Mouse (Mus musculus): Measurements from ENCODE around the gene Runx1. TPM values are rescaled to one million over a fixed set of nuclear protein-coding genes. Genes with fewer than 3 reads are reported as not detected.

Runx1 gene
- polyA plus RNA-seq, 1 experiment, result 0.83 TPM

- H3K4me3 ChIP-seq (ENCODE audit: insufficient read depth, low read depth, low read length), result no peak overlapping the region
- H3K4me1 ChIP-seq (ENCODE audit: control insufficient read depth, insufficient read depth, insufficient read length, low read length), result no peaks in the 10 kb centered on the region
- no peak overlapping the region for H3K27ac ChIP-seq (replicated peaks; ENCODE audit: low read depth, low read length)
Observed at GRCm38 (mm10) chr16:92661757-92662156, 164.2 kb downstream of the Runx1 start.

GRCm38 (mm10) chr16:92656750-92657149 is 169.2 kb downstream of the Runx1 start:
- no peaks in the 10 kb centered on the region for H3K4me1 ChIP-seq (ENCODE audit: control insufficient read depth, insufficient read depth, insufficient read length, low read length)
- H3K27ac ChIP-seq (replicated peaks; ENCODE audit: low read depth, low read length), result no peak overlapping the region
- no peak overlapping the region for H3K4me3 ChIP-seq (ENCODE audit: insufficient read depth, low read depth, low read length)

DNA sequence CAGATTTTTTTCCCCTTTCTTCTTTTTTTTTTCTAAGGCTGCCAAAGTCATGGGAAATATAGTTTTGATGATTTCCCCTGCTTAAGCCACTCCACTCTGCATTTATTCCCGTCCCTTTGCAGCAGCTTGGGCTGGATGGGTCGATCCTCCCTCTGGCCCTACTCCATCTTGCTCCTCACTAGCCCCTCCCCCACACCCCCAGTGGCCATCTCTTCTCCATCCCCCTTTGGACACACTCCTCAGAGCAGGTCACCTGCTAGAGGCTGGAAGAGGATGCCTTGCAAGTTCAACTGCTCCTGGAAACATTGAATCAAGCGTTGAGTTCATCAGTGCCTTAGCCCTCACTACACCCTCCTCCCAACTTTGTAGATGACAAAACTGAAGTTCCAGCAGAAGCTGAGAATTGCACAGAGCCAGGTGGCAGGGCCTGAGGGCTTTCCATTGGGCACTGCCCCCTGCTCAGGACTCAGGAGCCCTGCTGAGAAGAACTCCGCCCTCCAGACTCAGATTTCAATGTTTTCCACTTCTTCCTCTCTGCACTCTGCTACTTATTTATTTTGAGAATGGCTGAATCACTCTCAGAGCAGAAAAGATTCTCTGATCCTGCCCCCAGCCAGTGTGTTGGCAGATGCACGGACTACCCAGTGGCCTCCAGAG is 171.5 kb downstream of the Runx1 start:
- H3K27ac ChIP-seq (replicated peaks; ENCODE audit: low read depth, low read length), result no peak overlapping the region
- H3K4me3 ChIP-seq (ENCODE audit: insufficient read depth, low read depth, low read length), result no peak overlapping the region
- H3K4me1 ChIP-seq (ENCODE audit: control insufficient read depth, insufficient read depth, insufficient read length, low read length), result no peaks in the 10 kb centered on the region

DNA sequence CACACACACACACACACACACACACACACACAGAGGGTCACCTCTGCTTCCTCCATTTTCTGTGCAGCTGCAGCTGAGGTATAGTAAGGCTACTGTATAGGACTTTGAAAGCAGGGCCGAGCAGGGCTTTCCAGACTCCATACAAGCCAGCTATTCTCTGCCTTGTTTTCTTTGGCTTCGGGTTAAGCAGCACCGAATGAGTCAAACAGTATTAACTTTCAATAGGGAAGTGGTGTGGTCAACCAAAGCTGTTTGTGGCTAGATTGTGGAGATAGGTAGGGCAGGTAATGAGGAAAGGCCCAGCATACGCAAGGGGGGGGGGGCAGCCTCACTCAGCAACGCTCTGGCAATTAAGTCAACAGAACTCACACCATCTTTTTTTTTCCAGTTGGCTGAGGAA is 172.1 kb downstream of the Runx1 start:
- no peak overlapping the region for H3K27ac ChIP-seq (replicated peaks; ENCODE audit: low read depth, low read length)
- H3K4me3 ChIP-seq (ENCODE audit: insufficient read depth, low read depth, low read length), result no peak overlapping the region
- no peaks in the 10 kb centered on the region for H3K4me1 ChIP-seq (ENCODE audit: control insufficient read depth, insufficient read depth, insufficient read length, low read length)

DNA sequence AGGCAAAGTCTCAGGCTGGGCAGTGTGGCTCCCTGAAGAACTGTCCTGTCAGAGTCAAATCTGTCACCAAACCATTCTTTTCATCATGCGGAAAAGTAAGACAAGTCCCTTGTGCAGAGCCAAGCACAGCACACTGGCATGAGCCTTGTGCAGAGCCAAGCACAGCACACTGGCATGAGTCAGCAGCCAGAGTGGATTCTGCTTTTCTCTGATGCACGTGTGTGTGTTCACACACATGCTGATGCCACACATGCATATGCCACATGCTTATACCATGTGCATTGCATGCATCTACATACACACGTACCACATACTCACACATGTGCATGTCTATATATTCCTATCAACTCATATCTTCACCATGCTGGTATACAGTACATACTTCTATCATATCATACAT is 174.7 kb downstream of the Runx1 start:
- Histone ChIP-seq H3K4me3 (ENCODE audit: insufficient read depth, low read depth, low read length) (no peak overlapping the region), H3K4me1 (ENCODE audit: control insufficient read depth, insufficient read depth, insufficient read length, low read length) (no peaks in the 10 kb centered on the region), H3K27ac (replicated peaks; ENCODE audit: low read depth, low read length) (no peak overlapping the region)

- Histone ChIP-seq H3K27ac (replicated peaks; ENCODE audit: low read depth, low read length) (no peak overlapping the region), H3K4me3 (ENCODE audit: insufficient read depth, low read depth, low read length) (no peak overlapping the region)
Observed at GRCm38 (mm10) chr16:92646153-92646552, 179.8 kb downstream of the Runx1 start.

GRCm38 (mm10) chr16:92645423-92646115 is 180.4 kb downstream of the Runx1 start:
- Histone ChIP-seq H3K27ac (replicated peaks; ENCODE audit: low read depth, low read length) (no peak overlapping the region), H3K4me1 (ENCODE audit: control insufficient read depth, insufficient read depth, insufficient read length, low read length) (no peaks in the 10 kb centered on the region), H3K4me3 (ENCODE audit: insufficient read depth, low read depth, low read length) (no peak overlapping the region)

More at GRCm38 (mm10) chr16:92646153-92646552, 179.8 kb downstream of the Runx1 start:
- H3K4me1 ChIP-seq (ENCODE audit: control insufficient read depth, insufficient read depth, insufficient read length, low read length), result no peaks in the 10 kb centered on the region

DNA sequence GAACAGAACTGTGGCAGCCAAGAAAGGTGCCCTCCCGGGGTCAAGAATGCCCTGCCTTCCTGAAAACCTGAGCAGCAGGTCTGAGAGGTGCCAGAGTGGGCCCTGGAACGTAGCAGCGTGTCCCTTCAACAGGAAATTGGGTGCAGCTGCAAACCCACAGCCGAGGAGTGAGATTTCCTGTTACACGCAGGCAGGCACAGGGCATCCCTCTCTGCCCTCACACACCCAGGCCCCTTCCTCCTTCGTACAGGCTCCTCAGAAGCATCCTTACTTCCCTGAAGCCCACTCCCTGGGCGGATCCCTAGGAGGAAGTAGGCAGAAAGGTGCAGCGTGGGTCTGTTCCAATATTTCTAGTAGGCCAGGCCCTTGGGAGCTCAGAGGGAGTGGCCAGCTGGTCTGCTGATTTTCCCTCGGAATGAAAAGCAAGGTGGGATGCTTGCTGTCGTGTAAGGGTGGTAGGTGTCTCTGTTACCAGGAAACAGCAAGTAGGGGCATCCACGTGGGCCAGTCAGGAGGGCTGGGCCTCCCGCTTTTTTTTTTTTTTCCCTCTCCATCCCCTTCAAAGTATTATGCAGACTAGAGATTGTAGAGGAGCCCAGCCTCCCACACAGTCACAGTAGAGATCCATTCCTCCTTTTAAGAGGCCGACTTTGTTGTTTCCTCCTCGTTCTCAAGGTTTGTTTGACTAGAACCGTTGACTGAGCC is 181.1 kb downstream of the Runx1 start:
- Histone ChIP-seq H3K27ac (replicated peaks; ENCODE audit: low read depth, low read length) (no peak overlapping the region), H3K4me1 (ENCODE audit: control insufficient read depth, insufficient read depth, insufficient read length, low read length) (no peaks in the 10 kb centered on the region), H3K4me3 (ENCODE audit: insufficient read depth, low read depth, low read length) (no peak overlapping the region)

GRCm38 (mm10) chr16:92644315-92644714 is 181.6 kb downstream of the Runx1 start:
- H3K27ac ChIP-seq (replicated peaks; ENCODE audit: low read depth, low read length), result no peak overlapping the region
- H3K4me1 ChIP-seq (ENCODE audit: control insufficient read depth, insufficient read depth, insufficient read length, low read length), result no peaks in the 10 kb centered on the region
- H3K4me3 ChIP-seq (ENCODE audit: insufficient read depth, low read depth, low read length), result no peak overlapping the region

- Histone ChIP-seq H3K4me1 (ENCODE audit: control insufficient read depth, insufficient read depth, insufficient read length, low read length) (no peaks in the 10 kb centered on the region), H3K4me3 (ENCODE audit: insufficient read depth, low read depth, low read length) (no peak overlapping the region)
Observed at GRCm38 (mm10) chr16:92642283-92642682, 183.7 kb downstream of the Runx1 start.

GRCm38 (mm10) chr16:92641053-92641452 is 184.9 kb downstream of the Runx1 start:
- Histone ChIP-seq H3K4me1 (ENCODE audit: control insufficient read depth, insufficient read depth, insufficient read length, low read length) (no peaks in the 10 kb centered on the region), H3K4me3 (ENCODE audit: insufficient read depth, low read depth, low read length) (no peak overlapping the region), H3K27ac (replicated peaks; ENCODE audit: low read depth, low read length) (no peak overlapping the region)

More at GRCm38 (mm10) chr16:92642283-92642682, 183.7 kb downstream of the Runx1 start:
- no peak overlapping the region for H3K27ac ChIP-seq (replicated peaks; ENCODE audit: low read depth, low read length)

GRCm38 (mm10) chr16:92639093-92639492 is 186.9 kb downstream of the Runx1 start:
- H3K4me1 ChIP-seq (ENCODE audit: control insufficient read depth, insufficient read depth, insufficient read length, low read length), result no peaks in the 10 kb centered on the region
- H3K27ac ChIP-seq (replicated peaks; ENCODE audit: low read depth, low read length), result no peak overlapping the region
- no peak overlapping the region for H3K4me3 ChIP-seq (ENCODE audit: insufficient read depth, low read depth, low read length)

DNA sequence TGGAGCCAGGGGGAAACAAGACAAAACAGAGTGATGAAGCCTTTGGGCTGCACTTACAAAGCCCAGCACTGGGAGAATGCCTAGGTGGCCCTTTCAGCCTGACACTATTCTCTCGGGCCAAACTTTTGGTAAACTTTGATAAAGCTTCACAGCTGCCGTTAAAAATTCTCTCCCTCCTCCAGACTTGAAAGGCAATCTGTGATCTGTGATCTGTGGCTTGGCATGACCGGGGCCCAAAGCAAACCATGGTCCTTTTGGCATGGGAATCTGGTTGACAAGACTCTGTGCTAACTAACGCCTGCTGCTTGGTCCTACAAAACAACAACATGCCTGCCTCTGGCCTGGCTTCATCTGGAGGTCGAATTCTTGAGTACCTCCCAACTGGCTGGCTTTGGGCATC is 188.9 kb downstream of the Runx1 start:
- H3K4me3 ChIP-seq (ENCODE audit: insufficient read depth, low read depth, low read length), result no peak overlapping the region
- no peaks in the 10 kb centered on the region; the same call in 1 of the 2 replicates for H3K4me1 ChIP-seq (ENCODE audit: control insufficient read depth, insufficient read depth, insufficient read length, low read length)
- no peak overlapping the region for H3K27ac ChIP-seq (replicated peaks; ENCODE audit: low read depth, low read length)

GRCm38 (mm10) chr16:92632115-92632763 is 193.7 kb downstream of the Runx1 start:
- H3K27ac ChIP-seq (replicated peaks; ENCODE audit: low read depth, low read length), result no peak overlapping the region

GRCm38 (mm10) chr16:92631637-92632036 is 194.3 kb downstream of the Runx1 start:
- no peak overlapping the region for H3K27ac ChIP-seq (replicated peaks; ENCODE audit: low read depth, low read length)
- no peak overlapping the region for H3K4me3 ChIP-seq (ENCODE audit: insufficient read depth, low read depth, low read length)
- H3K4me1 ChIP-seq (ENCODE audit: control insufficient read depth, insufficient read depth, insufficient read length, low read length), result no peaks in the 10 kb centered on the region; the same call in 1 of the 2 replicates

More at GRCm38 (mm10) chr16:92632115-92632763, 193.7 kb downstream of the Runx1 start:
- H3K4me1 ChIP-seq (ENCODE audit: control insufficient read depth, insufficient read depth, insufficient read length, low read length), result no peaks in the 10 kb centered on the region; the same call in 1 of the 2 replicates
- no peak overlapping the region for H3K4me3 ChIP-seq (ENCODE audit: insufficient read depth, low read depth, low read length)

Data from brown adipose tissue, adult 24 weeks (tissue).